Mouse (Mus musculus) neutrophil, adult 5-6 weeks (primary cell): ENCODE data around the gene Irf7. TPM values are rescaled to one million over a fixed set of nuclear protein-coding genes. Genes with fewer than 3 reads are reported as not detected.
"Not testable (repeated sequence)": the region's sequence is repeated elsewhere in the genome, so short reads cannot be mapped to it uniquely, and the experiment has no call there.

Experiments
- ATAC-seq: fragments of 151-379, 151-347 bp; 2 replicates; pipeline ENCODE4 v1.8.0; 2017; ENCODE audit warnings: mild to moderate bottlenecking, moderate TSS enrichment; ENCODE audit not compliant: insufficient number of reproducible peaks, poor library complexity, low FRiP score, severe bottlenecking; ENCODE audit errors: extremely low read depth
- total RNA-seq: library from RNA; stranded (forward); fragments of 200-1000 nt; gene quantifications from 2 replicates; pipeline ENCODE4 v1.2.3, GENCODE M21; 2017

Irf7 gene
- total RNA-seq, 1 experiment from 2014 or later = 122 TPM

- ATAC-seq = no peak
Observed at GRCm38 (mm10) chr7:141277701-141278678, 11.7 kb upstream of the Irf7 start.

- peak; percentile 34; the same call in 1 of the 2 replicates for ATAC-seq
Observed at GRCm38 (mm10) chr7:141276546-141276945, 10.3 kb upstream of the Irf7 start, which contains the start of gene Cdhr5. TSS of gene Cdhr5 (minus strand) at chr7:141276786.

- ATAC-seq = no peak
Observed at GRCm38 (mm10) chr7:141275356-141275755, 9.1 kb upstream of the Irf7 start.

GRCm38 (mm10) chr7:141270631-141271030 lies 4.3 kb upstream of the Irf7 start:
- ATAC-seq = no peak

GRCm38 (mm10) chr7:141269273-141269545 lies 2.9 kb upstream of the Irf7 start:
- ATAC-seq = no peak

- ATAC-seq = no peak
Observed at GRCm38 (mm10) chr7:141268466-141269272, 2.4 kb upstream of the Irf7 start.

GRCm38 (mm10) chr7:141265411-141265738 lies 906 bp downstream of the Irf7 start:
- ATAC-seq = 0 out of 2 replicates have a peak, but pooled peaks have one; percentile 1

GRCm38 (mm10) chr7:141264761-141265410 lies 1.4 kb downstream of the Irf7 start:
- peak; percentile 45 for ATAC-seq

- no peak for ATAC-seq
Observed at GRCm38 (mm10) chr7:141264041-141264700, 2.1 kb downstream of the Irf7 start.

GRCm38 (mm10) chr7:141263640-141264039 lies 2.6 kb downstream of the Irf7 start:
- ATAC-seq = no peak

- ATAC-seq = no peak
Observed at GRCm38 (mm10) chr7:141261480-141261879, 4.8 kb downstream of the Irf7 start.

- ATAC-seq = no peak
Observed at GRCm38 (mm10) chr7:141256159-141256558, 10.1 kb downstream of the Irf7 start.

GRCm38 (mm10) chr7:141250486-141250885 lies 15.8 kb downstream of the Irf7 start:
- ATAC-seq = not testable (repeated sequence)

GRCm38 (mm10) chr7:141231551-141231950 lies 34.7 kb downstream of the Irf7 start:
- ATAC-seq = no peak

- no peak for ATAC-seq
Observed at GRCm38 (mm10) chr7:141231111-141231510, 35.2 kb downstream of the Irf7 start.

- no peak for ATAC-seq
Observed at GRCm38 (mm10) chr7:141230570-141230969, 35.7 kb downstream of the Irf7 start.

- ATAC-seq = no peak
Observed at GRCm38 (mm10) chr7:141229702-141230101, 36.6 kb downstream of the Irf7 start.

- peak; percentile 97 for ATAC-seq
Observed at GRCm38 (mm10) chr7:141228279-141229067, 37.8 kb downstream of the Irf7 start, which contains the start of gene Phrf1. TSS of gene Phrf1 (plus strand) at chr7:141228784.
